Mouse (Mus musculus): ENCODE data around the gene Gm20479. TPM values are rescaled to one million over a fixed set of nuclear protein-coding genes. Genes with fewer than 3 reads are reported as not detected.

Gene Gm20479
- polyA plus RNA-seq, 1 experiment, result not detected

- H3K4me1 ChIP-seq (ENCODE audit: control insufficient read depth, insufficient read depth, low read length), result peaks cover 2% of the 10 kb centered on the region
- no peak overlapping the region for H3K4me3 ChIP-seq (replicated peaks; ENCODE audit: extremely low read depth, low read depth, low read length)
- TF ChIP-seq POLR2A (IDR thresholded peaks at IDR 0.05; ENCODE audit: borderline replicate concordance, extremely low read depth, low read depth, low read length), result no peak
- no peak for TF ChIP-seq CTCF (IDR thresholded peaks at IDR 0.05; ENCODE audit: insufficient read depth, low read length)
- DNase-seq, result no peak
- WGBS, result 14% methylated on average over 3 of the region's 3 CpGs
Measured at GRCm38 (mm10) chr7:27357595-27357978, 368 bp upstream of the Gm20479 start.

- peak; percentile 50 for DNase-seq
- Histone ChIP-seq H3K4me1 (ENCODE audit: control insufficient read depth, insufficient read depth, low read length) (peaks cover 2% of the 10 kb centered on the region), H3K4me3 (replicated peaks; ENCODE audit: extremely low read depth, low read depth, low read length) (peak overlapping the region; percentile 55)
- TF ChIP-seq CTCF (IDR thresholded peaks at IDR 0.05; ENCODE audit: insufficient read depth, low read length), result no peak
- TF ChIP-seq POLR2A (IDR thresholded peaks at IDR 0.05; ENCODE audit: borderline replicate concordance, extremely low read depth, low read depth, low read length), result 0 out of 2 replicates have a peak, but pooled peaks have one; percentile 2
- WGBS, result 1% methylated on average over 16 of the region's 16 CpGs
Measured at GRCm38 (mm10) chr7:27356248-27356647, 971 bp downstream of the Gm20479 start.

- DNase-seq, result peak; percentile 85
- WGBS, result under 1% methylated on average over 34 of the region's 34 CpGs
- H3K4me3 ChIP-seq (replicated peaks; ENCODE audit: extremely low read depth, low read depth, low read length), result peak within 1 kb of the TSS; percentile 90
- peaks cover 2% of the 10 kb centered on the region for H3K4me1 ChIP-seq (ENCODE audit: control insufficient read depth, insufficient read depth, low read length)
- TF ChIP-seq CTCF (IDR thresholded peaks at IDR 0.05; ENCODE audit: insufficient read depth, low read length) (no peak), POLR2A (IDR thresholded peaks at IDR 0.05; ENCODE audit: borderline replicate concordance, extremely low read depth, low read depth, low read length) (0 out of 2 replicates have a peak, but pooled peaks have one; percentile 23)
Measured at GRCm38 (mm10) chr7:27355745-27356240, 1.4 kb downstream of the Gm20479 start, which contains the start of gene Shkbp1. Gene Shkbp1, minus strand, starts transcription at chr7:27356019.

- peaks cover 2% of the 10 kb centered on the region for H3K4me1 ChIP-seq (ENCODE audit: control insufficient read depth, insufficient read depth, low read length)
- 12% methylated on average over 14 of the region's 14 CpGs for WGBS
- peak overlapping the region; percentile 90 for H3K4me3 ChIP-seq (replicated peaks; ENCODE audit: extremely low read depth, low read depth, low read length)
- DNase-seq, result no peak
- TF ChIP-seq CTCF (IDR thresholded peaks at IDR 0.05; ENCODE audit: insufficient read depth, low read length) (no peak), POLR2A (IDR thresholded peaks at IDR 0.05; ENCODE audit: borderline replicate concordance, extremely low read depth, low read depth, low read length) (no peak)
Measured at GRCm38 (mm10) chr7:27355261-27355660, 2.0 kb downstream of the Gm20479 start.

GRCm38 (mm10) chr7:27354783-27355182 is 2.4 kb downstream of the Gm20479 start:
- no peak for TF ChIP-seq POLR2A (IDR thresholded peaks at IDR 0.05; ENCODE audit: borderline replicate concordance, extremely low read depth, low read depth, low read length)
- no peak for TF ChIP-seq CTCF (IDR thresholded peaks at IDR 0.05; ENCODE audit: insufficient read depth, low read length)
- Histone ChIP-seq H3K4me3 (replicated peaks; ENCODE audit: extremely low read depth, low read depth, low read length) (no peak overlapping the region), H3K4me1 (ENCODE audit: control insufficient read depth, insufficient read depth, low read length) (peaks cover 2% of the 10 kb centered on the region)
- DNase-seq, result no peak
- 60% methylated on average over 4 of the region's 4 CpGs for WGBS

- peaks cover 2% of the 10 kb centered on the region for H3K4me1 ChIP-seq (ENCODE audit: control insufficient read depth, insufficient read depth, low read length)
- DNase-seq, result no peak
- TF ChIP-seq POLR2A (IDR thresholded peaks at IDR 0.05; ENCODE audit: borderline replicate concordance, extremely low read depth, low read depth, low read length) (no peak), CTCF (IDR thresholded peaks at IDR 0.05; ENCODE audit: insufficient read depth, low read length) (no peak)
- WGBS, result 34% methylated on average over 6 of the region's 6 CpGs
- H3K4me3 ChIP-seq (replicated peaks; ENCODE audit: extremely low read depth, low read depth, low read length), result no peak overlapping the region
Measured at GRCm38 (mm10) chr7:27354144-27354543, 3.1 kb downstream of the Gm20479 start.

- WGBS, result 39% methylated on average over 6 of the region's 6 CpGs
- H3K4me1 ChIP-seq (ENCODE audit: control insufficient read depth, insufficient read depth, low read length), result no peaks in the 10 kb centered on the region
- no peak overlapping the region for H3K4me3 ChIP-seq (replicated peaks; ENCODE audit: extremely low read depth, low read depth, low read length)
- no peak for TF ChIP-seq CTCF (IDR thresholded peaks at IDR 0.05; ENCODE audit: insufficient read depth, low read length)
- TF ChIP-seq POLR2A (IDR thresholded peaks at IDR 0.05; ENCODE audit: borderline replicate concordance, extremely low read depth, low read depth, low read length), result no peak
- no peak for DNase-seq
Measured at GRCm38 (mm10) chr7:27345444-27345843, 11.8 kb downstream of the Gm20479 start.

GRCm38 (mm10) chr7:27342595-27342994 is 14.6 kb downstream of the Gm20479 start:
- TF ChIP-seq CTCF (IDR thresholded peaks at IDR 0.05; ENCODE audit: insufficient read depth, low read length) (no peak), POLR2A (IDR thresholded peaks at IDR 0.05; ENCODE audit: borderline replicate concordance, extremely low read depth, low read depth, low read length) (no peak)
- DNase-seq, result no peak
- WGBS, result 55% methylated on average over 4 of the region's 4 CpGs
- H3K4me1 ChIP-seq (ENCODE audit: control insufficient read depth, insufficient read depth, low read length), result no peaks in the 10 kb centered on the region
- H3K4me3 ChIP-seq (replicated peaks; ENCODE audit: extremely low read depth, low read depth, low read length), result no peak overlapping the region

GRCm38 (mm10) chr7:27339519-27339918 is 17.7 kb downstream of the Gm20479 start:
- DNase-seq, result no peak
- WGBS, result 35% methylated on average over 7 of the region's 7 CpGs
- TF ChIP-seq POLR2A (IDR thresholded peaks at IDR 0.05; ENCODE audit: borderline replicate concordance, extremely low read depth, low read depth, low read length) (no peak), CTCF (IDR thresholded peaks at IDR 0.05; ENCODE audit: insufficient read depth, low read length) (no peak)
- no peaks in the 10 kb centered on the region; the same call in 1 of the 2 replicates for H3K4me1 ChIP-seq (ENCODE audit: control insufficient read depth, insufficient read depth, low read length)
- H3K4me3 ChIP-seq (replicated peaks; ENCODE audit: extremely low read depth, low read depth, low read length), result no peak overlapping the region

- 72% methylated on average over 4 of the region's 4 CpGs for whole genome bisulfite sequencing
- Histone ChIP-seq H3K4me3 (replicated peaks; ENCODE audit: extremely low read depth, low read depth, low read length) (no peak overlapping the region), H3K4me1 (ENCODE audit: control insufficient read depth, insufficient read depth, low read length) (no peaks in the 10 kb centered on the region; the same call in 1 of the 2 replicates)
- no peak for TF ChIP-seq CTCF (IDR thresholded peaks at IDR 0.05; ENCODE audit: insufficient read depth, low read length)
- no peak for DNase-seq
Measured at GRCm38 (mm10) chr7:27339114-27339513, 18.1 kb downstream of the Gm20479 start.
